10 mouse cellular contexts compared by ENCODE assay signal in the genomic region with DNA sequence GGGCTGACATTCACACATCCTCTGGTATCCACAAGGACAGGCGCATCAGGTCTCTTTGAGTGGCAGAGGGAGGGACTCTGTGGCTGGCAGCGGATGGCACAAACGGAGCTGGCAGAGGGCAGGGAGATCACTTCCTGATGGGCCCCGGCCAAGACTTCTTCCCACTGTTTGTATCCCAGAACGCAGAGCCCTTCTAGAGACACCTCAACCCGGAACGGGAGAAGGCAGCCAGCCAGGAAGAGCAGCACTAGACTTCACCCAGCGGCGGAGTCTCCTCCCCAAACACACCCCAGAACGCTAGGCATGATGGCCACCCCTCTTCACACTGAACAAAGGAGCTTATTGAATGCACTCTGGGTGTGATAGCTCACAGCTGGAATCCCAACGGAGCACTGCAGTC. TPM values are rescaled to one million over a fixed set of nuclear protein-coding genes. Genes with fewer than 3 reads are reported as not detected.
A peak's percentile ranks its signal among the peaks of the same experiment; 100 is the strongest.
DNase-seq lines count a peak whose midpoint lies in the region; ATAC-seq and TF ChIP-seq lines count a peak whose summit lies in the region.
"Had no signal": no experiment of that assay in that cellular context is flagged by ENCODE, and none has a peak within 500 bp of the region (broad histone marks: within the 10 kb centered on the region; RNA-seq: fewer than 3 reads in every experiment).

No protein-coding gene starts in this region.

- WGBS in hindbrain, postnatal 0 days, result 29% methylated on average over 11 of the region's 11 CpGs
- WGBS in hindbrain, embryonic 14.5 days, result 49% methylated on average over 11 of the region's 11 CpGs
- 33% methylated on average over 11 of the region's 11 CpGs for WGBS in lung, embryonic 14.5 days
- 58% methylated on average over 11 of the region's 11 CpGs for whole genome bisulfite sequencing in forebrain, embryonic 10.5 days
- 45% methylated on average over 11 of the region's 11 CpGs for WGBS in forebrain, postnatal 0 days
- 62% methylated on average over 11 of the region's 11 CpGs for WGBS in forebrain, embryonic 11.5 days

- no peak for TF ChIP-seq CTCF in hindbrain, postnatal 0 days (IDR thresholded peaks at IDR 0.05; ENCODE audit: low read depth)
- no peak for TF ChIP-seq CTCF in lung, embryonic 14.5 days (IDR thresholded peaks at IDR 0.05; ENCODE audit: low read depth)
- TF ChIP-seq CTCF in forebrain, postnatal 0 days (IDR thresholded peaks at IDR 0.05; ENCODE audit: low read depth), result no peak

- H3K27ac ChIP-seq in hindbrain, postnatal 0 days, result no peak overlapping the region
- H3K27ac ChIP-seq in hindbrain, embryonic 14.5 days, result no peak overlapping the region
- no peak overlapping the region for H3K27ac ChIP-seq in lung, embryonic 14.5 days (ENCODE audit: low read depth)
- H3K27ac ChIP-seq in forebrain, embryonic 10.5 days, result no peak overlapping the region
- H3K27ac ChIP-seq in forebrain, postnatal 0 days (ENCODE audit: low read depth, low read length), result no peak overlapping the region
- H3K27ac ChIP-seq in forebrain, embryonic 11.5 days (ENCODE audit: low read depth, low read length), result no peak overlapping the region
- H3K27ac ChIP-seq: neural tube, embryonic 13.5 days had no signal

- no peaks in the 10 kb centered on the region for H3K4me1 ChIP-seq in hindbrain, postnatal 0 days (ENCODE audit: insufficient read depth, low read length)
- H3K4me1 ChIP-seq in hindbrain, embryonic 14.5 days (replicated peaks; ENCODE audit: control insufficient read depth, insufficient read depth, low read length), result peaks cover 17% of the 10 kb centered on the region; the same call in 1 of the 2 replicates
- no peaks in the 10 kb centered on the region for H3K4me1 ChIP-seq in lung, embryonic 14.5 days (ENCODE audit: insufficient read depth)
- peaks cover 31% of the 10 kb centered on the region for H3K4me1 ChIP-seq in forebrain, embryonic 10.5 days
- no peaks in the 10 kb centered on the region for H3K4me1 ChIP-seq in forebrain, postnatal 0 days (ENCODE audit: insufficient read depth)
- H3K4me1 ChIP-seq in forebrain, embryonic 11.5 days (replicated peaks; ENCODE audit: control insufficient read depth, insufficient read depth, low read length), result peaks cover 5% of the 10 kb centered on the region; the same call in 1 of the 2 replicates

- no peak for ATAC-seq in hindbrain, postnatal 0 days
- no peak for ATAC-seq in hindbrain, embryonic 14.5 days (ENCODE audit: low FRiP score)
- ATAC-seq in lung, embryonic 14.5 days (ENCODE audit: insufficient read depth), result no peak
- ATAC-seq in forebrain, postnatal 0 days, result no peak
- no peak for ATAC-seq in forebrain, embryonic 11.5 days (replicated peaks; ENCODE audit: low FRiP score)

- H3K27me3 ChIP-seq in hindbrain, postnatal 0 days (ENCODE audit: insufficient read depth, low read length), result no peaks in the 10 kb centered on the region
- no peaks in the 10 kb centered on the region for H3K27me3 ChIP-seq in hindbrain, embryonic 14.5 days (ENCODE audit: control insufficient read depth, insufficient read depth, low read length)
- H3K27me3 ChIP-seq in lung, embryonic 14.5 days (ENCODE audit: insufficient read depth, low read length), result no peaks in the 10 kb centered on the region
- H3K27me3 ChIP-seq in forebrain, embryonic 10.5 days (ENCODE audit: poor library complexity, severe bottlenecking), result no peaks in the 10 kb centered on the region
- H3K27me3 ChIP-seq in forebrain, postnatal 0 days (ENCODE audit: insufficient read depth, low read length), result no peaks in the 10 kb centered on the region
- no peaks in the 10 kb centered on the region for H3K27me3 ChIP-seq in forebrain, embryonic 11.5 days (ENCODE audit: control insufficient read depth, insufficient read depth, low read length)
- H3K27me3 ChIP-seq: neural tube, embryonic 13.5 days had no signal

- peak; percentile 31 for DNase-seq in hindbrain, postnatal 0 days (ENCODE audit: low spot score)
- no peak for DNase-seq in hindbrain, embryonic 14.5 days (ENCODE audit: low spot score)
- peak; percentile 45 for DNase-seq in adrenal gland, adult 8-10 months
- DNase-seq in heart, adult 8-10 months (ENCODE audit: low spot score), result peak; percentile 23
- peak; percentile 49 for DNase-seq in lung, embryonic 14.5 days
- no peak for DNase-seq in forebrain, embryonic 10.5 days (ENCODE audit: extremely low spot score, low spot score)
- no peak for DNase-seq in forebrain, postnatal 0 days
- DNase-seq in forebrain, embryonic 11.5 days (ENCODE audit: low spot score), result no peak

- no peaks in the 10 kb centered on the region for H3K36me3 ChIP-seq in hindbrain, postnatal 0 days (ENCODE audit: insufficient read depth, low read length)
- no peaks in the 10 kb centered on the region for H3K36me3 ChIP-seq in hindbrain, embryonic 14.5 days (replicated peaks; ENCODE audit: control insufficient read depth, insufficient read depth)
- H3K36me3 ChIP-seq in lung, embryonic 14.5 days (ENCODE audit: insufficient read depth), result no peaks in the 10 kb centered on the region
- H3K36me3 ChIP-seq in forebrain, embryonic 10.5 days (replicated peaks), result no peaks in the 10 kb centered on the region
- H3K36me3 ChIP-seq in forebrain, postnatal 0 days (ENCODE audit: insufficient read depth), result 0 out of 2 replicates have a peak, but pooled peaks cover 3% of the 10 kb centered on the region
- H3K36me3 ChIP-seq in forebrain, embryonic 11.5 days (ENCODE audit: control insufficient read depth, insufficient read depth, low read length), result no peaks in the 10 kb centered on the region

- H3K4me3 ChIP-seq in hindbrain, postnatal 0 days (ENCODE audit: low read length), result no peak overlapping the region
- no peak overlapping the region for H3K4me3 ChIP-seq in hindbrain, embryonic 14.5 days (replicated peaks; ENCODE audit: low read length)
- H3K4me3 ChIP-seq in lung, embryonic 14.5 days (ENCODE audit: low read depth, low read length), result no peak overlapping the region
- H3K4me3 ChIP-seq in forebrain, embryonic 10.5 days, result no peak overlapping the region
- H3K4me3 ChIP-seq in forebrain, postnatal 0 days (ENCODE audit: low read depth, low read length), result no peak overlapping the region
- H3K4me3 ChIP-seq in forebrain, embryonic 11.5 days (ENCODE audit: low read depth, low read length), result no peak overlapping the region
- H3K4me3 ChIP-seq: neural tube, embryonic 13.5 days had no signal

- no peak overlapping the region for H3K4me2 ChIP-seq in hindbrain, postnatal 0 days (ENCODE audit: low read depth, low read length)
- H3K4me2 ChIP-seq in hindbrain, embryonic 14.5 days (replicated peaks), result no peak overlapping the region
- no peak overlapping the region for H3K4me2 ChIP-seq in lung, embryonic 14.5 days
- no peak overlapping the region for H3K4me2 ChIP-seq in forebrain, postnatal 0 days (ENCODE audit: low read depth)
- H3K4me2 ChIP-seq in forebrain, embryonic 11.5 days (ENCODE audit: low read depth, low read length, severe bottlenecking), result no peak overlapping the region
- H3K4me2 ChIP-seq: neural tube, embryonic 13.5 days had no signal

- no peaks in the 10 kb centered on the region for H3K9me3 ChIP-seq in hindbrain, postnatal 0 days (ENCODE audit: low read length)
- H3K9me3 ChIP-seq in hindbrain, embryonic 14.5 days (ENCODE audit: control insufficient read depth, low read length), result no peaks in the 10 kb centered on the region
- no peaks in the 10 kb centered on the region for H3K9me3 ChIP-seq in lung, embryonic 14.5 days (ENCODE audit: low read depth, low read length)
- H3K9me3 ChIP-seq in forebrain, embryonic 10.5 days, result no peaks in the 10 kb centered on the region
- no peaks in the 10 kb centered on the region for H3K9me3 ChIP-seq in forebrain, postnatal 0 days (ENCODE audit: low read length)
- no peaks in the 10 kb centered on the region for H3K9me3 ChIP-seq in forebrain, embryonic 11.5 days (ENCODE audit: control insufficient read depth, low read length)
- H3K9me3 ChIP-seq: neural tube, embryonic 13.5 days had no signal

- H3K9ac ChIP-seq in hindbrain, postnatal 0 days (replicated peaks; ENCODE audit: low read length), result no peak overlapping the region
- no peak overlapping the region for H3K9ac ChIP-seq in hindbrain, embryonic 14.5 days
- no peak overlapping the region for H3K9ac ChIP-seq in lung, embryonic 14.5 days
- no peak overlapping the region for H3K9ac ChIP-seq in forebrain, postnatal 0 days
- H3K9ac ChIP-seq in forebrain, embryonic 11.5 days (ENCODE audit: low read length), result no peak overlapping the region
- H3K9ac ChIP-seq: neural tube, embryonic 13.5 days had no signal

RNA-seq across cellular contexts. Expression of gene Atp9a, which starts 8.2 kb away (rescaled TPM):
- total RNA-seq in hindbrain, postnatal 0 days (2014; rRNA removed), result 577 and 607 TPM in 2 replicates
- 127 and 130 TPM in 2 replicates for polyA plus RNA-seq in hindbrain, postnatal 0 days (2015; fragmentation: Nextera tagmentation; extraction: Ambion mirVana)
- polyA plus RNA-seq in hindbrain, embryonic 14.5 days (2014; fragmentation: Nextera tagmentation; extraction: Ambion mirVana), result 77.1 and 82.0 TPM in 2 replicates
- 100 to 1,000 TPM in 2 of 4 experiments, 10 to 100 TPM in 2; 82.4 to 126 (median 105) TPM for total RNA-seq in adrenal gland, adult 8-10 months (2022)
- 10 to 100 TPM; 53.2 to 63.6 (median 56.8) TPM for total RNA-seq in heart, adult 8-10 months (2022)
- polyA plus RNA-seq in lung, embryonic 14.5 days (2014; fragmentation: Nextera tagmentation; extraction: Ambion mirVana), result 9.5 and 9.6 TPM in 2 replicates
- polyA plus RNA-seq in forebrain, embryonic 10.5 days (2016; fragmentation: Nextera tagmentation; extraction: Ambion mirVana), result 8.7 and 9.0 TPM in 2 replicates
- 397 and 497 TPM in 2 replicates for total RNA-seq in forebrain, postnatal 0 days (2014; rRNA removed)
- 124 and 143 TPM in 2 replicates for polyA plus RNA-seq in forebrain, postnatal 0 days (2015; fragmentation: Nextera tagmentation; extraction: Ambion mirVana)
- 18.0 and 18.6 TPM in 2 replicates for polyA plus RNA-seq in forebrain, embryonic 11.5 days (2014; fragmentation: Nextera tagmentation; extraction: Ambion mirVana)

RNA-seq across cellular contexts. Expression of gene Sall4, which starts 33.7 kb away (rescaled TPM):
- 0.31 and 0.32 TPM in 2 replicates for total RNA-seq in hindbrain, postnatal 0 days (2014; rRNA removed)
- 0.10 and 0.16 TPM in 2 replicates for polyA plus RNA-seq in hindbrain, postnatal 0 days (2015; fragmentation: Nextera tagmentation; extraction: Ambion mirVana)
- 0.37 and 1.7 TPM in 2 replicates for polyA plus RNA-seq in hindbrain, embryonic 14.5 days (2014; fragmentation: Nextera tagmentation; extraction: Ambion mirVana)
- under 1 TPM in 1 of 4 experiments, not detected in 3; 0.44 TPM for total RNA-seq in adrenal gland, adult 8-10 months (2022)
- 1 to 10 TPM; 1.3 to 2.6 (median 2.3) TPM for total RNA-seq in heart, adult 8-10 months (2022)
- polyA plus RNA-seq in lung, embryonic 14.5 days (2014; fragmentation: Nextera tagmentation; extraction: Ambion mirVana), result 0.22 and 0.33 TPM in 2 replicates
- polyA plus RNA-seq in forebrain, embryonic 10.5 days (2016; fragmentation: Nextera tagmentation; extraction: Ambion mirVana), result 35.3 and 39.1 TPM in 2 replicates
- 0.10 and 0.31 TPM in 2 replicates for total RNA-seq in forebrain, postnatal 0 days (2014; rRNA removed)
- 0.05 and 0.06 TPM in 2 replicates for polyA plus RNA-seq in forebrain, postnatal 0 days (2015; fragmentation: Nextera tagmentation; extraction: Ambion mirVana)
- 10.4 and 10.9 TPM in 2 replicates for polyA plus RNA-seq in forebrain, embryonic 11.5 days (2014; fragmentation: Nextera tagmentation; extraction: Ambion mirVana)
- total RNA-seq: CH12.LX had no signal

Comparison
In these comparisons a context has a peak if more than half of its experiments do, and no peak if none do; other contexts are left out.
1. DNase-seq: peak in hindbrain, postnatal 0 days (single experiment), adrenal gland, adult 8-10 months (single experiment), heart, adult 8-10 months (single experiment) and lung, embryonic 14.5 days (single experiment); none in hindbrain, embryonic 14.5 days (single experiment), forebrain, embryonic 10.5 days (single experiment), forebrain, postnatal 0 days (single experiment) and forebrain, embryonic 11.5 days (single experiment).